26 mouse cellular contexts compared by ENCODE assay signal in the genomic region with DNA sequence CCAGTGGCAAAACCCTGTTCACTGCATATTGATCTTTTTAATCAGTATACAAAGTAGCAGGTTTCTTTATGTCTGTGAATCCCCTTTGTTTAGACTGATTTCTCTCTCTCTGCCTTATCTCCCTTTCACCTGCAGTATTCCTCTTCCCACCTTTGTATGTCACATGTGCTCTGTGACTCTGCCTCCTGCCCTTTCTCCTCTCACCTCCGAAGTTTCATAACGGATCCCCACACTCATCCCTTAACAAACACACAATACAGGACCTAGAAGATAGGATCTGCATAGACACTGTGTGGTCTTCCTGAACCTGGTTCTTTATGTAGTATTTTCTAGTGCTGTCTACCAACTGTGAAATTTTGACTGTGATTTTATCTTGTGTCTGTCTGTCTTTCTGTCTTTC. TPM values are rescaled to one million over a fixed set of nuclear protein-coding genes. Genes with fewer than 3 reads are reported as not detected.
"Had no signal": no experiment of that assay in that cellular context is flagged by ENCODE, and none has a peak within 500 bp of the region (broad histone marks: within the 10 kb centered on the region; RNA-seq: fewer than 3 reads in every experiment).

No protein-coding gene starts in this region.

- H3K27me3 ChIP-seq: neural tube, embryonic 12.5 days; neural tube, embryonic 13.5 days; neural tube, embryonic 15.5 days; stomach, embryonic 15.5 days had no signal

- H3K27ac ChIP-seq: neural tube, embryonic 12.5 days; neural tube, embryonic 13.5 days; neural tube, embryonic 15.5 days; stomach, embryonic 15.5 days; stomach, postnatal 0 days had no signal

- H3K4me3 ChIP-seq: neural tube, embryonic 12.5 days; neural tube, embryonic 13.5 days; neural tube, embryonic 15.5 days; stomach, embryonic 15.5 days had no signal

- H3K36me3 ChIP-seq: neural tube, embryonic 12.5 days; neural tube, embryonic 13.5 days; neural tube, embryonic 15.5 days; stomach, embryonic 15.5 days had no signal

- H3K9ac ChIP-seq: neural tube, embryonic 12.5 days; neural tube, embryonic 13.5 days; neural tube, embryonic 15.5 days; stomach, embryonic 15.5 days had no signal

- H3K4me1 ChIP-seq: neural tube, embryonic 12.5 days; stomach, embryonic 15.5 days had no signal

- DNase-seq: retina, postnatal 1 day; right cerebral cortex, adult 18-20 months; right cerebral cortex, postnatal 14 days; right cerebral cortex, postnatal 25 days; right cerebral cortex, postnatal 4 days; spleen, adult 18-20 months; thymus, adult 18-20 months; thymus, adult 2 months; thymus, postnatal 14 days; thymus, postnatal 25 days; thymus, postnatal 36 days; thymus, postnatal 4 days had no signal

RNA-seq across cellular contexts. Expression of a gene that starts 16.9 kb away (rescaled TPM):
- polyA plus RNA-seq: neural tube, embryonic 11.5 days had no signal

RNA-seq across cellular contexts. Expression of a gene that starts 54.2 kb away (rescaled TPM):
- total RNA-seq: neutrophil, adult 5-6 weeks had no signal
- polyA plus RNA-seq: neural tube, embryonic 11.5 days; neural tube, embryonic 12.5 days; neural tube, embryonic 14.5 days; neural tube, embryonic 15.5 days; small intestine, adult 2 months; spleen, adult 2 months; stomach, embryonic 14.5 days; stomach, embryonic 15.5 days; stomach, embryonic 16.5 days; stomach, postnatal 0 days; thymus, adult 2 months; thymus, postnatal 0 days; urinary bladder, adult 2 months had no signal
